Mouse (Mus musculus) ES-E14 (cell line): ENCODE measurements at regions not wholly inside any gene's neighbourhood (a gene's known extent, or its start where the extent isn't known, plus 50 kb on each side); places are given as distances from the start of the nearest gene placed in this dataset.

ENCODE experiments used
- CHD2 ChIP-seq: IDR thresholded peaks from 2 replicates; pipeline ENCODE4 v1.6.1; 2014; ENCODE audit warnings: mild to moderate bottlenecking, low read depth, low read length, inconsistent platforms
- HCFC1 ChIP-seq: IDR thresholded peaks from 2 replicates; pipeline ENCODE4 v1.6.1; 2012; ENCODE audit warnings: low read length, inconsistent platforms, borderline replicate concordance; ENCODE audit not compliant: insufficient read depth
- ZC3H11A ChIP-seq: IDR thresholded peaks from 2 replicates; pipeline ENCODE4 v1.6.1; 2012; ENCODE audit warnings: low read depth, mild to moderate bottlenecking, inconsistent platforms, low read length, borderline replicate concordance
- ZNF384 ChIP-seq: IDR thresholded peaks from 2 replicates; pipeline ENCODE4 v1.6.1; 2012; ENCODE audit warnings: low read depth, low read length, inconsistent platforms

DNA sequence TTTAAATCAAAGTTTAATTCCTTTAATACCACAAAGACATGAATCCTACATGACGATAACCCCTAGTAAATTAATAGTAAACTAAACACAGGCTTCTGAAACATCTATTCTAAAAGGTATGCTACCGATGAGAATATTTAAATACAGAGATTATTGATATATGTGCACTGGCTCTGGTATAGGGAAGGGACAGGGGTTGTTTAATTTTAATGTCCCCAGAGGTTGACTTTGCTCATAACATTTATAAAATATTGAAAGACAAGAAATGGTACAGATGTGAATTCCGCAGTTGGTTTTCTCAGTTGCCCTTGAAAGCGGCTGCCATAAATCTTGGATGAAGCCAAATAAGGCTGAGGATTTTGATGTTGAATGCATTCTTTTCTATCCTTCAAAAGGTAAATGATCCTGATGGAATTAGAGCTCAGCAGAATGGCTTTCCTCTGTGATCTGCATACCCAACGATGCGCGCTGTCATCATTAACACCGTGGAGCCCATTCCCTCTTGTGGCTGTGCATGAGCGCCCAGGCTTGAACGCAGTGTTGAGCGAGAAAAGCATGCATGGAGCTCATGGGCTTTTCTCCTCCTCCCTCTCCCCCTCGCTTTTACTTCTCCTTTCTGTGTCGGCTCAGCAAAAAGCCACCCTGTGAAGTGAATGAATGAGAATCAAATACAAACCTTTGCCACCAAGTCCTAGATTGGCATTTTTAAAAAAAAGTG is 195.4 kb upstream of the Gm10306 start:
- TF ChIP-seq HCFC1 (no peak), ZNF384 (no peak), CHD2 (no peak), ZC3H11A (no peak)
